Mouse (Mus musculus) stomach, embryonic 14.5 days (tissue): ENCODE measurements around the gene Slc39a10. TPM values are rescaled to one million over a fixed set of nuclear protein-coding genes. Genes with fewer than 3 reads are reported as not detected.
"Not testable (repeated sequence)": the region's sequence is repeated elsewhere in the genome, so short reads cannot be mapped to it uniquely, and the experiment has no call there.

Experiments used
- ATAC-seq: fragments of 200-750 bp; cut with Nextera tagmentation; 2 replicates; pipeline ENCODE4 v1.8.0; 2017; ENCODE audit warnings: low read depth, moderate TSS enrichment; ENCODE audit not compliant: insufficient number of reproducible peaks, insufficient read depth, low FRiP score
- H3K27ac ChIP-seq: fragments of 300-500 bp; sonication (generic); 2 replicates; pipeline ENCODE4 v1.5.1; 2014; ENCODE audit warnings: mild to moderate bottlenecking, low read length, moderate library complexity, mixed read lengths
- H3K27me3 ChIP-seq: fragments of 300-500 bp; sonication (generic); 2 replicates; pipeline ENCODE4 v1.6.1; 2014; ENCODE audit warnings: low read length, control low read depth, mixed read lengths; ENCODE audit not compliant: control insufficient read depth, insufficient read depth
- H3K36me3 ChIP-seq: fragments of 300-500 bp; sonication (generic); 2 replicates; pipeline ENCODE4 v1.6.1; 2014; ENCODE audit warnings: mild to moderate bottlenecking, control low read depth, low read length, moderate library complexity, mixed read lengths; ENCODE audit not compliant: control insufficient read depth, insufficient read depth
- H3K4me1 ChIP-seq: fragments of 300-500 bp; sonication (generic); 2 replicates; pipeline ENCODE4 v1.6.1; 2014; ENCODE audit warnings: low read length, control low read depth, mixed read lengths; ENCODE audit not compliant: control insufficient read depth, insufficient read depth
- H3K4me2 ChIP-seq: fragments of 300-500 bp; sonication (generic); replicated peaks from 2 replicates; pipeline ENCODE4 v1.6.1; 2014; ENCODE audit warnings: low read depth, low read length, control low read depth
- H3K4me3 ChIP-seq: fragments of 300-500 bp; sonication (generic); 2 replicates; pipeline ENCODE4 v1.5.1; 2014; ENCODE audit warnings: low read depth, low read length, control low read depth
- H3K9ac ChIP-seq: fragments of 300-500 bp; sonication (generic); replicated peaks from 2 replicates; pipeline ENCODE4 v1.6.1; 2014; ENCODE audit warnings: low read depth, mild to moderate bottlenecking, control low read depth, low read length, moderate library complexity, mixed read lengths
- H3K9me3 ChIP-seq: fragments of 300-500 bp; sonication (generic); 2 replicates; pipeline ENCODE4 v1.6.1; 2016; ENCODE audit warnings: low read depth, low read length, control low read depth; ENCODE audit not compliant: control insufficient read depth
- WGBS: fragments of 180-500 bp; shearing (Covaris S2); extraction: QIAGEN DNeasy Blood & Tissue Kit; methylation state at CpG from one replicate; pipeline ENCODE4 v1.1.7; 2014; 5-methylcytosine and 5-hydroxymethylcytosine counted together
- polyA plus RNA-seq: library from polyadenylated mRNA; unstranded; fragments of >200 nt; fragmentation: Nextera tagmentation; extraction: Ambion mirVana; gene quantifications from 2 replicates; pipeline ENCODE4 v1.2.1, GENCODE M21; 2014

Slc39a10 gene
- polyA plus RNA-seq, 1 experiment from 2014 or later = 80.5 TPM

- not testable (repeated sequence) for H3K4me3 ChIP-seq, H3K4me2 ChIP-seq, H3K27me3 ChIP-seq, H3K4me1 ChIP-seq, H3K27ac ChIP-seq, H3K9ac ChIP-seq, ATAC-seq, H3K9me3 ChIP-seq, H3K36me3 ChIP-seq
- 87% methylated on average over 4 of the region's 4 CpGs for WGBS
Measured at GRCm38 (mm10) chr1:46808630-46809029, 84.0 kb downstream of the Slc39a10 start.

GRCm38 (mm10) chr1:46805074-46805473 lies 87.6 kb downstream of the Slc39a10 start:
- WGBS = 79% methylated on average over 1 of the region's 1 CpGs
- H3K9me3 ChIP-seq = no peaks in the 10 kb centered on the region
- H3K9ac ChIP-seq = no peak overlapping the region
- H3K27me3 ChIP-seq = no peaks in the 10 kb centered on the region
- H3K27ac ChIP-seq = no peak overlapping the region
- H3K4me2 ChIP-seq = no peak overlapping the region
- H3K36me3 ChIP-seq = no peaks in the 10 kb centered on the region; the same call in 1 of the 2 replicates
- no peak for ATAC-seq
- H3K4me1 ChIP-seq = no peaks in the 10 kb centered on the region
- no peak overlapping the region for H3K4me3 ChIP-seq

- H3K27me3 ChIP-seq, H3K27ac ChIP-seq, H3K4me2 ChIP-seq, ATAC-seq, H3K9ac ChIP-seq, H3K4me1 ChIP-seq, H3K36me3 ChIP-seq, H3K4me3 ChIP-seq, H3K9me3 ChIP-seq: not testable (repeated sequence)
- WGBS = 79% methylated on average over 4 of the region's 4 CpGs
Measured at GRCm38 (mm10) chr1:46782227-46782626, 110.4 kb downstream of the Slc39a10 start.

- ATAC-seq, H3K27me3 ChIP-seq, H3K4me2 ChIP-seq, H3K9ac ChIP-seq, H3K9me3 ChIP-seq, H3K4me1 ChIP-seq, H3K36me3 ChIP-seq, H3K4me3 ChIP-seq, H3K27ac ChIP-seq: not testable (repeated sequence)
- WGBS = 86% methylated on average over 7 of the region's 7 CpGs
Measured at GRCm38 (mm10) chr1:46770077-46770695, 122.5 kb downstream of the Slc39a10 start.

GRCm38 (mm10) chr1:46769318-46769717 lies 123.3 kb downstream of the Slc39a10 start:
- H3K4me1 ChIP-seq, H3K27me3 ChIP-seq, ATAC-seq, H3K9me3 ChIP-seq, H3K4me2 ChIP-seq, H3K4me3 ChIP-seq, H3K36me3 ChIP-seq, H3K27ac ChIP-seq, H3K9ac ChIP-seq: not testable (repeated sequence)

GRCm38 (mm10) chr1:46764600-46764999 lies 128.1 kb downstream of the Slc39a10 start:
- H3K36me3 ChIP-seq, H3K9me3 ChIP-seq, H3K27ac ChIP-seq, H3K4me3 ChIP-seq, H3K27me3 ChIP-seq, H3K4me2 ChIP-seq, H3K4me1 ChIP-seq, H3K9ac ChIP-seq, ATAC-seq: not testable (repeated sequence)
- WGBS = 48% methylated on average over 3 of the region's 3 CpGs
